Mouse (Mus musculus) CH12.LX (cell line): ENCODE results near the gene Drg1. TPM values are rescaled to one million over a fixed set of nuclear protein-coding genes. Genes with fewer than 3 reads are reported as not detected.

Source experiments
- DNase-seq: peaks from one replicate; pipeline ENCODE4 v3.0.0-alpha.2; 2013; ENCODE audit errors: extremely low read depth
- H3K27ac ChIP-seq: 2 replicates; pipeline ENCODE4 v1.5.1; 2012; ENCODE audit warnings: low read depth, mild to moderate bottlenecking, control low read depth, moderate library complexity; ENCODE audit not compliant: insufficient read depth
- H3K27me3 ChIP-seq: replicated peaks from 2 replicates; pipeline ENCODE3; 2012; ENCODE audit warnings: inconsistent platforms
- H3K36me3 ChIP-seq, 2 experiments: replicated peaks in 1 of 2; 2 replicates each; pipeline versions ENCODE3 to v1.6.1; 2012; ENCODE audit warnings: inconsistent platforms in 1 of 2, low read length in 1 of 2, mild to moderate bottlenecking in 1 of 2, mixed read lengths in 1 of 2, moderate library complexity in 1 of 2; ENCODE audit not compliant: control insufficient read depth in 1 of 2, insufficient read depth in 1 of 2
- H3K4me1 ChIP-seq, 2 experiments: 2 replicates each; pipeline ENCODE4 v1.6.1; 2012; ENCODE audit warnings: inconsistent platforms in 1 of 2, moderate library complexity in 1 of 2; ENCODE audit not compliant: insufficient read depth in 2 of 2, control insufficient read depth in 1 of 2
- H3K4me2 ChIP-seq: 2 replicates; pipeline ENCODE4 v1.6.1; 2012; ENCODE audit warnings: low read depth, mild to moderate bottlenecking, control low read depth; ENCODE audit not compliant: poor library complexity, insufficient read depth, severe bottlenecking
- H3K4me3 ChIP-seq, 3 experiments: fragments of 150-350 bp in 1 of 3; sonication (generic) in 1 of 3; replicated peaks in 1 of 3; 2 replicates each; pipeline versions ENCODE3 to v1.5.1; 2011 to 2012; ENCODE audit warnings: low read depth in 2 of 3, low read length in 2 of 3, mild to moderate bottlenecking in 2 of 3, moderate library complexity in 2 of 3, control low read depth in 1 of 3, improper control_type of control experiment in 1 of 3, inconsistent platforms in 1 of 3, mixed read lengths in 1 of 3; ENCODE audit not compliant: poor library complexity in 1 of 3
- H3K79me2 ChIP-seq: replicated peaks from 2 replicates; pipeline ENCODE4 v1.6.1; 2012; ENCODE audit warnings: mild to moderate bottlenecking, moderate library complexity; ENCODE audit not compliant: control insufficient read depth, poor library complexity, insufficient read depth, severe bottlenecking; ENCODE audit errors: extremely low read depth
- H3K9ac ChIP-seq: 2 replicates; pipeline ENCODE4 v1.6.1; 2012; ENCODE audit warnings: low read depth, mild to moderate bottlenecking, control low read depth, moderate library complexity; ENCODE audit not compliant: insufficient read depth
- H3K9me3 ChIP-seq: replicated peaks from 2 replicates; pipeline ENCODE3; 2012; ENCODE audit warnings: low read length, inconsistent platforms, mixed read lengths
- CHD1 ChIP-seq: IDR thresholded peaks from 2 replicates; pipeline ENCODE4 v1.6.1; 2012; ENCODE audit warnings: low read depth, low read length, improper control_type of control experiment, inconsistent platforms
- CHD2 ChIP-seq: IDR thresholded peaks from 2 replicates; pipeline ENCODE4 v1.6.1; 2011; ENCODE audit warnings: low read length, improper control_type of control experiment
- CTCF ChIP-seq, 2 experiments: IDR thresholded peaks in 1 of 2; conservative IDR thresholded peaks in 1 of 2; 2 replicates each; pipeline ENCODE4 v1.5.1; 2011 to 2012; ENCODE audit warnings: low read depth in 2 of 2, low read length in 2 of 2, improper control_type of control experiment in 1 of 2, inconsistent platforms in 1 of 2, mild to moderate bottlenecking in 1 of 2, moderate library complexity in 1 of 2
- E2F4 ChIP-seq: IDR thresholded peaks from 2 replicates; pipeline ENCODE4 v1.6.1; 2011; ENCODE audit warnings: low read depth, low read length, improper control_type of control experiment; ENCODE audit not compliant: insufficient replicate concordance
- EP300 ChIP-seq: IDR thresholded peaks from 2 replicates; pipeline ENCODE4 v1.6.1; 2011; ENCODE audit warnings: low read length, improper control_type of control experiment
- GABPA ChIP-seq: IDR thresholded peaks from 2 replicates; pipeline ENCODE4 v1.6.1; 2012; ENCODE audit warnings: low read depth, low read length, improper control_type of control experiment, inconsistent platforms; ENCODE audit not compliant: insufficient replicate concordance
- HCFC1 ChIP-seq: IDR thresholded peaks from 2 replicates; pipeline ENCODE4 v1.6.1; 2012; ENCODE audit warnings: low read depth, mild to moderate bottlenecking, inconsistent platforms, low read length, improper control_type of control experiment
- IRF4 ChIP-seq: IDR thresholded peaks from 2 replicates; pipeline ENCODE4 v1.6.1; 2014; ENCODE audit warnings: low read depth, mild to moderate bottlenecking, inconsistent platforms, low read length, improper control_type of control experiment
- JUND ChIP-seq: conservative IDR thresholded peaks from 2 replicates; pipeline ENCODE4 v1.6.1; 2011; ENCODE audit warnings: low read depth, low read length, improper control_type of control experiment
- MAFK ChIP-seq: IDR thresholded peaks from 2 replicates; pipeline ENCODE4 v1.6.1; 2011; ENCODE audit warnings: low read length, improper control_type of control experiment; ENCODE audit not compliant: insufficient replicate concordance
- MAZ ChIP-seq: IDR thresholded peaks from 2 replicates; pipeline ENCODE4 v1.6.1; 2012; ENCODE audit warnings: low read depth, mild to moderate bottlenecking, inconsistent platforms, low read length, improper control_type of control experiment, moderate library complexity
- NELFE ChIP-seq: IDR thresholded peaks from 2 replicates; pipeline ENCODE4 v1.6.1; 2011; ENCODE audit warnings: low read depth, low read length, improper control_type of control experiment
- NRF1 ChIP-seq: IDR thresholded peaks from 2 replicates; pipeline ENCODE4 v1.6.1; 2014; ENCODE audit warnings: low read depth, mild to moderate bottlenecking, inconsistent platforms, low read length, improper control_type of control experiment, moderate library complexity
- POLR2AphosphoS2 ChIP-seq: IDR thresholded peaks from 2 replicates; pipeline ENCODE4 v1.6.1; 2011; ENCODE audit warnings: low read depth, low read length, improper control_type of control experiment
- RCOR1 ChIP-seq: conservative IDR thresholded peaks from 2 replicates; pipeline ENCODE4 v1.6.1; 2012; ENCODE audit warnings: low read depth, mild to moderate bottlenecking, inconsistent platforms, low read length, improper control_type of control experiment
- SIN3A ChIP-seq: IDR thresholded peaks from 2 replicates; pipeline ENCODE4 v1.6.1; 2012; ENCODE audit warnings: low read length, improper control_type of control experiment, inconsistent platforms
- SMC3 ChIP-seq: IDR thresholded peaks from 2 replicates; pipeline ENCODE4 v1.6.1; 2011; ENCODE audit warnings: low read depth, low read length, improper control_type of control experiment
- USF1 ChIP-seq: IDR thresholded peaks from 2 replicates; pipeline ENCODE4 v1.6.1; 2014; ENCODE audit warnings: low read depth, mild to moderate bottlenecking, inconsistent platforms, low read length, improper control_type of control experiment
- USF2 ChIP-seq: conservative IDR thresholded peaks from 2 replicates; pipeline ENCODE4 v1.6.1; 2011; ENCODE audit warnings: low read depth, low read length, improper control_type of control experiment
- dilution Hi-C: fragments of 300-500 bp; cut with MboI; formaldehyde crosslinking; loops from 2 replicates; pipeline ENCODE4 v1.14.3; 2020; ENCODE audit warnings: low sequenced_read_pairs; ENCODE audit not compliant: extremely low pct_unique_long_range_greater_than_20kb, extremely low pct_ligation_motif_present
- in situ Hi-C: fragments of 300-500 bp; cut with MboI; formaldehyde crosslinking; loops from 3 replicates; pipeline ENCODE4 v1.14.3; 2019; ENCODE audit warnings: low sequenced_read_pairs, low pct_ligation_motif_present, low pct_unique_long_range_greater_than_20kb, mixed read lengths
- polyA plus RNA-seq: library from polyadenylated mRNA; unstranded; fragments of >175 nt; gene quantifications from 2 replicates; pipeline ENCODE4 v1.2.1, GENCODE M21; 2012; ENCODE audit warnings: low read depth; ENCODE audit not compliant: insufficient read length
- total RNA-seq, 2 experiments: library from RNA; depleted of rRNA; stranded (reverse); fragments of 300-350 nt in 1 of 2; fragments of >200 nt in 1 of 2; gene quantifications; 2 replicates each; pipeline ENCODE4 v1.2.3; 2012 to 2014

Gene Drg1
- total and polyA plus RNA-seq, 3 experiments = 158 to 480 (median 249) TPM

DNA sequence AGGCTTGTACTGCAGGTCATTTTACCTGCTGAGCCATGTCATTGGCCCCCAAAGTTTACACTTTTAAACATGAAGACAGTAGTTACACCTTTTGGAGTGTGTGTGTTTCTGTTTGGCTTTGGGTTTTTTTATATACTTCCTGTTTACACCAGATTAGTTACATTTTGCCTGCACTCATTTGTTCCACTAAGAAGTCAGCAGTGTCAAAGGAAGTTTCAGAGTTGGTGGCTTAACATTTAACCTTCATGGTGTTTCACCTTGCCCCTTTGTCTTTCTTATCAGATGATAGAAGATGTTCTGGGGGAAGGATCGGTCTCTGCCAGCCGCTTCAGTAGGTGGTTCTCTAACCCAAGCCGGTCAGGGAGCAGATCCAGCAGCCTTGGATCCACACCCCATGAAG lies 39.1 kb downstream of the Drg1 start:
- Histone ChIP-seq H3K9ac (no peak overlapping the region), H3K27ac (no peak overlapping the region), H3K4me2 (no peak overlapping the region), H3K36me3 (peaks cover 64 to 92% of the 10 kb centered on the region in 2 experiments), H3K27me3 (no peaks in the 10 kb centered on the region), H3K4me1 (peaks cover 0 to 3% of the 10 kb centered on the region in 2 experiments; a peak in 1 of 4 replicates), H3K4me3 (no peak overlapping the region), H3K9me3 (no peaks in the 10 kb centered on the region), H3K79me2 (peaks cover 11% of the 10 kb centered on the region; the same call in 1 of the 2 replicates)
- dilution Hi-C loops (no loop called here), in situ Hi-C loops (no loop called here)
- DNase-seq = no peak
- TF ChIP-seq MAZ = no peak
- TF ChIP-seq USF2 = no peak
- no peak for TF ChIP-seq NRF1
- TF ChIP-seq IRF4 = no peak
- no peak for TF ChIP-seq NELFE
- no peak for TF ChIP-seq POLR2AphosphoS2
- TF ChIP-seq E2F4 = no peak
- TF ChIP-seq CHD2 = no peak
- no peak for TF ChIP-seq CHD1
- TF ChIP-seq EP300 = no peak
- TF ChIP-seq USF1 = no peak
- TF ChIP-seq GABPA = no peak
- no peak for TF ChIP-seq SMC3
- no peak for TF ChIP-seq SIN3A
- TF ChIP-seq JUND = no peak
- TF ChIP-seq RCOR1 = no peak
- TF ChIP-seq HCFC1 = no peak

GRCm38 (mm10) chr11:3223105-3223504 lies 43.1 kb downstream of the Drg1 start:
- H3K36me3 ChIP-seq = peaks cover 50 to 90% of the 10 kb centered on the region in 2 experiments
- H3K4me2 ChIP-seq = no peak overlapping the region
- no peak overlapping the region for H3K4me3 ChIP-seq
- H3K79me2 ChIP-seq = peaks cover 18% of the 10 kb centered on the region
- H3K9me3 ChIP-seq = no peaks in the 10 kb centered on the region
- no peak overlapping the region for H3K27ac ChIP-seq
- TF ChIP-seq MAFK (no peak), CTCF (conservative IDR thresholded peaks at IDR 0.05 in 1 of 2, IDR thresholded peaks at IDR 0.05 in 1 of 2; ENCODE audit: low read depth in 2 of 2, low read length in 2 of 2) (peak in 1 of 2 experiments; percentile 74; a peak in 2 of 4 replicates)
- no peak for DNase-seq
- dilution Hi-C loops (no loop called here), in situ Hi-C loops (no loop called here)
- H3K4me1 ChIP-seq = no peaks in the 10 kb centered on the region
- no peaks in the 10 kb centered on the region for H3K27me3 ChIP-seq
- H3K9ac ChIP-seq = no peak overlapping the region
